Mouse (Mus musculus) midbrain, postnatal 0 days (tissue): Measurements from ENCODE around the gene Lrp6. TPM values are rescaled to one million over a fixed set of nuclear protein-coding genes. Genes with fewer than 3 reads are reported as not detected.

ENCODE experiments used
- ATAC-seq: fragments of 200-750 bp; cut with Nextera tagmentation; 2 replicates; pipeline ENCODE4 v1.8.0; 2017; ENCODE audit warnings: moderate number of reproducible peaks, mild to moderate bottlenecking, moderate TSS enrichment, moderate library complexity; ENCODE audit not compliant: low FRiP score
- DNase-seq: peaks from one replicate; pipeline ENCODE4 v3.0.0-alpha.2; 2015; ENCODE audit warnings: low spot score
- H3K27ac ChIP-seq: fragments of 300-500 bp; sonication (generic); 2 replicates; pipeline ENCODE4 v1.5.1; 2014; ENCODE audit warnings: low read depth, mild to moderate bottlenecking, low read length, mixed read lengths
- H3K27me3 ChIP-seq: fragments of 300-500 bp; sonication (generic); 2 replicates; pipeline ENCODE4 v1.6.1; 2014; ENCODE audit warnings: low read length, control low read depth, mixed read lengths; ENCODE audit not compliant: insufficient read depth
- H3K36me3 ChIP-seq: fragments of 300-500 bp; sonication (generic); 2 replicates; pipeline ENCODE4 v1.6.1; 2014; ENCODE audit warnings: low read length, control low read depth, mixed read lengths; ENCODE audit not compliant: insufficient read depth
- H3K4me1 ChIP-seq: fragments of 300-500 bp; sonication (generic); 2 replicates; pipeline ENCODE4 v1.6.1; 2014; ENCODE audit warnings: mild to moderate bottlenecking, control low read depth, antibody characterized with exemption, low read length, mixed read lengths; ENCODE audit not compliant: insufficient read depth
- H3K4me2 ChIP-seq: fragments of 300-500 bp; sonication (generic); 2 replicates; pipeline ENCODE4 v1.6.1; 2014; ENCODE audit warnings: low read depth, mild to moderate bottlenecking, low read length, mixed read lengths; ENCODE audit not compliant: poor library complexity, severe bottlenecking
- H3K4me3 ChIP-seq: fragments of 300-500 bp; sonication (generic); 2 replicates; pipeline ENCODE4 v1.5.1; 2014; ENCODE audit warnings: low read depth, mild to moderate bottlenecking, low read length, moderate library complexity
- H3K9ac ChIP-seq: fragments of 300-500 bp; sonication (generic); replicated peaks from 2 replicates; pipeline ENCODE4 v1.6.1; 2014; ENCODE audit warnings: mild to moderate bottlenecking, low read length, moderate library complexity, mixed read lengths; ENCODE audit not compliant: poor library complexity, severe bottlenecking
- H3K9me3 ChIP-seq: fragments of 300-500 bp; sonication (generic); 2 replicates; pipeline ENCODE4 v1.6.1; 2016; ENCODE audit warnings: low read length, control low read depth
- CTCF ChIP-seq: IDR thresholded peaks from 2 replicates; pipeline ENCODE4 v1.5.1; 2016; ENCODE audit warnings: antibody characterized with exemption, mild to moderate bottlenecking
- WGBS: fragments of 180-500 bp; shearing (Covaris S2); extraction: QIAGEN DNeasy Blood & Tissue Kit; methylation state at CpG from one replicate; pipeline ENCODE4 v1.1.7; 2014; 5-methylcytosine and 5-hydroxymethylcytosine counted together
- polyA plus RNA-seq: library from polyadenylated mRNA; unstranded; fragments of >200 nt; fragmentation: Nextera tagmentation; extraction: Ambion mirVana; gene quantifications from 2 replicates; pipeline ENCODE4 v1.2.1, GENCODE M21; 2015
- total RNA-seq: library from RNA; depleted of rRNA; stranded (reverse); fragments of >200 nt; gene quantifications from 2 replicates; pipeline ENCODE4 v1.2.3, GENCODE M21; 2014

Gene Lrp6
- total and polyA plus RNA-seq, 2 experiments from 2014 or later, result 14.7 to 26.3 TPM

GRCm38 (mm10) chr6:134535169-134535568 lies 31.6 kb downstream of the Lrp6 start:
- no peaks in the 10 kb centered on the region for H3K27me3 ChIP-seq
- H3K4me1 ChIP-seq, result no peaks in the 10 kb centered on the region
- H3K27ac ChIP-seq, result no peak overlapping the region
- no peaks in the 10 kb centered on the region for H3K36me3 ChIP-seq
- no peak overlapping the region for H3K9ac ChIP-seq
- H3K4me2 ChIP-seq, result no peak overlapping the region
- WGBS, result 54% methylated on average over 7 of the region's 7 CpGs
- H3K9me3 ChIP-seq, result no peaks in the 10 kb centered on the region
- no peak for TF ChIP-seq CTCF
- DNase-seq (no peak), ATAC-seq (no peak)
- no peak overlapping the region for H3K4me3 ChIP-seq

GRCm38 (mm10) chr6:134533021-134533420 lies 33.7 kb downstream of the Lrp6 start:
- 76% methylated on average over 3 of the region's 3 CpGs for WGBS

GRCm38 (mm10) chr6:134531950-134532349 lies 34.8 kb downstream of the Lrp6 start:
- Histone ChIP-seq H3K4me2 (no peak overlapping the region), H3K4me3 (no peak overlapping the region), H3K9ac (no peak overlapping the region), H3K9me3 (no peaks in the 10 kb centered on the region), H3K27ac (no peak overlapping the region), H3K4me1 (no peaks in the 10 kb centered on the region; the same call in 1 of the 2 replicates), H3K27me3 (no peaks in the 10 kb centered on the region), H3K36me3 (no peaks in the 10 kb centered on the region)
- ATAC-seq (no peak), DNase-seq (no peak)
- TF ChIP-seq CTCF, result no peak
- 59% methylated on average over 1 of the region's 1 CpGs for WGBS

More at GRCm38 (mm10) chr6:134533021-134533420, 33.7 kb downstream of the Lrp6 start:
- Histone ChIP-seq H3K4me2 (no peak overlapping the region), H3K4me1 (no peaks in the 10 kb centered on the region), H3K27me3 (no peaks in the 10 kb centered on the region), H3K9me3 (no peaks in the 10 kb centered on the region), H3K27ac (no peak overlapping the region), H3K4me3 (no peak overlapping the region), H3K9ac (no peak overlapping the region), H3K36me3 (no peaks in the 10 kb centered on the region)
- ATAC-seq (no peak), DNase-seq (no peak)
- no peak for TF ChIP-seq CTCF

- WGBS, result 91% methylated on average over 4 of the region's 4 CpGs
- H3K4me1 ChIP-seq, result no peaks in the 10 kb centered on the region; the same call in 1 of the 2 replicates
- no peaks in the 10 kb centered on the region for H3K9me3 ChIP-seq
- H3K27me3 ChIP-seq, result no peaks in the 10 kb centered on the region
- no peak overlapping the region for H3K27ac ChIP-seq
- ATAC-seq (no peak), DNase-seq (no peak)
- no peak overlapping the region for H3K9ac ChIP-seq
- H3K4me3 ChIP-seq, result no peak overlapping the region
- no peak overlapping the region for H3K4me2 ChIP-seq
- no peaks in the 10 kb centered on the region for H3K36me3 ChIP-seq
- no peak for TF ChIP-seq CTCF
Observed at GRCm38 (mm10) chr6:134529340-134529739, 37.4 kb downstream of the Lrp6 start.

- H3K4me2 ChIP-seq, result no peak overlapping the region
Observed at GRCm38 (mm10) chr6:134528396-134528795, 38.4 kb downstream of the Lrp6 start.

GRCm38 (mm10) chr6:134527596-134528128 lies 39.1 kb downstream of the Lrp6 start:
- no peak overlapping the region for H3K27ac ChIP-seq
- DNase-seq (no peak), ATAC-seq (no peak)
- H3K9me3 ChIP-seq, result no peaks in the 10 kb centered on the region
- WGBS, result 32% methylated on average over 6 of the region's 6 CpGs
- no peaks in the 10 kb centered on the region for H3K27me3 ChIP-seq
- H3K4me2 ChIP-seq, result no peak overlapping the region
- no peaks in the 10 kb centered on the region for H3K36me3 ChIP-seq
- H3K9ac ChIP-seq, result no peak overlapping the region
- no peak overlapping the region for H3K4me3 ChIP-seq
- H3K4me1 ChIP-seq, result no peaks in the 10 kb centered on the region; the same call in 1 of the 2 replicates
- TF ChIP-seq CTCF, result no peak

More at GRCm38 (mm10) chr6:134528396-134528795, 38.4 kb downstream of the Lrp6 start:
- TF ChIP-seq CTCF, result no peak
- Histone ChIP-seq H3K27ac (peak overlapping the region; percentile 1; the same call in 1 of the 2 replicates), H3K9me3 (no peaks in the 10 kb centered on the region), H3K9ac (no peak overlapping the region), H3K36me3 (no peaks in the 10 kb centered on the region), H3K4me3 (no peak overlapping the region), H3K27me3 (no peaks in the 10 kb centered on the region), H3K4me1 (no peaks in the 10 kb centered on the region; the same call in 1 of the 2 replicates)
- no peak for ATAC-seq
- no peak for DNase-seq
- 97% methylated on average over 7 of the region's 7 CpGs for WGBS
